Mouse (Mus musculus): ENCODE results near the gene Slc25a25. TPM values are rescaled to one million over a fixed set of nuclear protein-coding genes. Genes with fewer than 3 reads are reported as not detected.

Gene Slc25a25
- polyA plus RNA-seq, 1 experiment from 2014 or later = 33.0 TPM

GRCm38 (mm10) chr2:32420647-32421046, 30.6 kb downstream of the Slc25a25 start:
- 86% methylated on average over 6 of the region's 6 CpGs for whole genome bisulfite sequencing
- H3K4me1 ChIP-seq = peaks cover 34% of the 10 kb centered on the region
- peaks cover 61% of the 10 kb centered on the region for H3K36me3 ChIP-seq

GRCm38 (mm10) chr2:32420066-32420608, 31.1 kb downstream of the Slc25a25 start:
- Histone ChIP-seq H3K27me3 (ENCODE audit: low read depth, poor library complexity, severe bottlenecking) (no peaks in the 10 kb centered on the region), H3K27ac (0 out of 2 replicates have a peak overlapping the region, but pooled peaks have one; percentile 12), H3K4me1 (peaks cover 34% of the 10 kb centered on the region), H3K4me3 (no peak overlapping the region), H3K36me3 (peaks cover 66% of the 10 kb centered on the region), H3K9me3 (replicated peaks) (no peaks in the 10 kb centered on the region)
- DNase-seq (ENCODE audit: low spot score) = no peak
- WGBS = 91% methylated on average over 12 of the region's 12 CpGs

More at GRCm38 (mm10) chr2:32420647-32421046, 30.6 kb downstream of the Slc25a25 start:
- no peak overlapping the region for H3K4me3 ChIP-seq
- DNase-seq (ENCODE audit: low spot score) = no peak
- H3K9me3 ChIP-seq (replicated peaks) = no peaks in the 10 kb centered on the region
- H3K27me3 ChIP-seq (ENCODE audit: low read depth, poor library complexity, severe bottlenecking) = no peaks in the 10 kb centered on the region
- H3K27ac ChIP-seq = no peak overlapping the region

GRCm38 (mm10) chr2:32419359-32419758, 31.9 kb downstream of the Slc25a25 start:
- peaks cover 74% of the 10 kb centered on the region for H3K36me3 ChIP-seq
- H3K27ac ChIP-seq = no peak overlapping the region
- 95% methylated on average over 3 of the region's 3 CpGs for WGBS

GRCm38 (mm10) chr2:32418430-32419151, 32.7 kb downstream of the Slc25a25 start:
- no peaks in the 10 kb centered on the region for H3K9me3 ChIP-seq (replicated peaks)
- DNase-seq (ENCODE audit: low spot score) = no peak
- H3K4me3 ChIP-seq = no peak overlapping the region
- H3K27ac ChIP-seq = no peak overlapping the region
- H3K27me3 ChIP-seq (ENCODE audit: low read depth, poor library complexity, severe bottlenecking) = no peaks in the 10 kb centered on the region
- H3K4me1 ChIP-seq = peaks cover 29% of the 10 kb centered on the region
- WGBS = 84% methylated on average over 12 of the region's 12 CpGs
- H3K36me3 ChIP-seq = peaks cover 81% of the 10 kb centered on the region

More at GRCm38 (mm10) chr2:32419359-32419758, 31.9 kb downstream of the Slc25a25 start:
- Histone ChIP-seq H3K27me3 (ENCODE audit: low read depth, poor library complexity, severe bottlenecking) (no peaks in the 10 kb centered on the region), H3K4me3 (no peak overlapping the region), H3K9me3 (replicated peaks) (no peaks in the 10 kb centered on the region), H3K4me1 (peaks cover 30% of the 10 kb centered on the region)
- DNase-seq (ENCODE audit: low spot score) = no peak

- WGBS = 89% methylated on average over 8 of the region's 8 CpGs
- Histone ChIP-seq H3K4me3 (no peak overlapping the region), H3K9me3 (replicated peaks) (no peaks in the 10 kb centered on the region), H3K27ac (no peak overlapping the region), H3K27me3 (ENCODE audit: low read depth, poor library complexity, severe bottlenecking) (no peaks in the 10 kb centered on the region), H3K36me3 (peaks cover 89% of the 10 kb centered on the region), H3K4me1 (peaks cover 18% of the 10 kb centered on the region)
- no peak for DNase-seq (ENCODE audit: low spot score)
Observed at GRCm38 (mm10) chr2:32417486-32417885, 33.8 kb downstream of the Slc25a25 start.

- no peak for DNase-seq (ENCODE audit: low spot score)
- Histone ChIP-seq H3K27ac (no peak overlapping the region), H3K9me3 (replicated peaks) (no peaks in the 10 kb centered on the region), H3K4me1 (peaks cover 14% of the 10 kb centered on the region), H3K4me3 (no peak overlapping the region), H3K36me3 (peaks cover 86% of the 10 kb centered on the region), H3K27me3 (ENCODE audit: low read depth, poor library complexity, severe bottlenecking) (no peaks in the 10 kb centered on the region)
- WGBS = 74% methylated on average over 2 of the region's 2 CpGs
Observed at GRCm38 (mm10) chr2:32416556-32416955, 34.7 kb downstream of the Slc25a25 start.

- no peaks in the 10 kb centered on the region for H3K9me3 ChIP-seq (replicated peaks)
- 94% methylated on average over 12 of the region's 12 CpGs for WGBS
- DNase-seq (ENCODE audit: low spot score) = no peak
- H3K36me3 ChIP-seq = peaks cover 80% of the 10 kb centered on the region
- no peak overlapping the region for H3K4me3 ChIP-seq
- H3K4me1 ChIP-seq = peaks cover 16% of the 10 kb centered on the region
- no peak overlapping the region for H3K27ac ChIP-seq
- no peaks in the 10 kb centered on the region for H3K27me3 ChIP-seq (ENCODE audit: low read depth, poor library complexity, severe bottlenecking)
Observed at GRCm38 (mm10) chr2:32415801-32416200, 35.4 kb downstream of the Slc25a25 start.

- Histone ChIP-seq H3K27me3 (ENCODE audit: low read depth, poor library complexity, severe bottlenecking) (no peaks in the 10 kb centered on the region), H3K9me3 (replicated peaks) (no peaks in the 10 kb centered on the region), H3K4me3 (no peak overlapping the region), H3K27ac (0 out of 2 replicates have a peak overlapping the region, but pooled peaks have one; percentile 3), H3K36me3 (peaks cover 61% of the 10 kb centered on the region), H3K4me1 (peaks cover 27% of the 10 kb centered on the region)
- DNase-seq (ENCODE audit: low spot score) = no peak
- 36% methylated on average over 5 of the region's 5 CpGs for WGBS
Observed at GRCm38 (mm10) chr2:32413936-32414335, 37.3 kb downstream of the Slc25a25 start.

- Histone ChIP-seq H3K4me3 (no peak overlapping the region), H3K36me3 (peaks cover 51% of the 10 kb centered on the region), H3K27me3 (ENCODE audit: low read depth, poor library complexity, severe bottlenecking) (no peaks in the 10 kb centered on the region), H3K9me3 (replicated peaks) (no peaks in the 10 kb centered on the region), H3K4me1 (peaks cover 32% of the 10 kb centered on the region), H3K27ac (no peak overlapping the region)
- no peak for DNase-seq (ENCODE audit: low spot score)
- 94% methylated on average over 6 of the region's 6 CpGs for WGBS
Observed at GRCm38 (mm10) chr2:32412742-32413531, 38.3 kb downstream of the Slc25a25 start.

GRCm38 (mm10) chr2:32411407-32411806, 39.8 kb downstream of the Slc25a25 start:
- WGBS = 89% methylated on average over 7 of the region's 7 CpGs
- Histone ChIP-seq H3K27ac (no peak overlapping the region), H3K36me3 (peaks cover 36% of the 10 kb centered on the region), H3K4me1 (peaks cover 32% of the 10 kb centered on the region), H3K9me3 (replicated peaks) (no peaks in the 10 kb centered on the region), H3K27me3 (ENCODE audit: low read depth, poor library complexity, severe bottlenecking) (no peaks in the 10 kb centered on the region), H3K4me3 (no peak overlapping the region)
- no peak for DNase-seq (ENCODE audit: low spot score)

- WGBS = 49% methylated on average over 25 of the region's 25 CpGs
- Histone ChIP-seq H3K4me3 (peak overlapping the region; percentile 28), H3K9me3 (replicated peaks) (no peaks in the 10 kb centered on the region), H3K36me3 (peaks cover 12% of the 10 kb centered on the region), H3K27me3 (ENCODE audit: low read depth, poor library complexity, severe bottlenecking) (no peaks in the 10 kb centered on the region), H3K4me1 (peaks cover 22% of the 10 kb centered on the region), H3K27ac (peak overlapping the region; percentile 93)
- peak; percentile 78 for DNase-seq (ENCODE audit: low spot score)
Observed at GRCm38 (mm10) chr2:32408429-32409424, 42.5 kb downstream of the Slc25a25 start.
